Mouse (Mus musculus) hindbrain, embryonic 14.5 days (tissue): ENCODE results near the gene Tmsb10. TPM values are rescaled to one million over a fixed set of nuclear protein-coding genes. Genes with fewer than 3 reads are reported as not detected.

Experiments
- ATAC-seq: fragments of 200-750 bp; cut with Nextera tagmentation; 2 replicates; pipeline ENCODE4 v1.8.0; 2017; ENCODE audit warnings: moderate number of reproducible peaks, mild to moderate bottlenecking, moderate TSS enrichment, moderate library complexity; ENCODE audit not compliant: low FRiP score
- DNase-seq: peaks from one replicate; pipeline ENCODE4 v3.0.0-alpha.2; 2015; ENCODE audit warnings: low spot score
- H3K27ac ChIP-seq: fragments of 300-500 bp; sonication (generic); 2 replicates; pipeline ENCODE4 v1.5.1; 2014; ENCODE audit warnings: mild to moderate bottlenecking, moderate library complexity
- H3K27me3 ChIP-seq: fragments of 300-500 bp; sonication (generic); 2 replicates; pipeline ENCODE4 v1.6.1; 2014; ENCODE audit warnings: mild to moderate bottlenecking, low read length, mixed read lengths; ENCODE audit not compliant: control insufficient read depth, insufficient read depth
- H3K36me3 ChIP-seq: fragments of 300-500 bp; sonication (generic); replicated peaks from 2 replicates; pipeline ENCODE4 v1.6.1; 2014; ENCODE audit not compliant: control insufficient read depth, insufficient read depth
- H3K4me1 ChIP-seq: fragments of 300-500 bp; sonication (generic); replicated peaks from 2 replicates; pipeline ENCODE4 v1.6.1; 2014; ENCODE audit warnings: antibody characterized with exemption, low read length, mixed read lengths; ENCODE audit not compliant: control insufficient read depth, insufficient read depth
- H3K4me2 ChIP-seq: fragments of 300-500 bp; sonication (generic); replicated peaks from 2 replicates; pipeline ENCODE4 v1.6.1; 2014; ENCODE audit warnings: mild to moderate bottlenecking, moderate library complexity
- H3K4me3 ChIP-seq: fragments of 300-500 bp; sonication (generic); replicated peaks from 2 replicates; pipeline ENCODE4 v1.5.1; 2014; ENCODE audit warnings: mild to moderate bottlenecking, low read length
- H3K9ac ChIP-seq: fragments of 300-500 bp; sonication (generic); 2 replicates; pipeline ENCODE4 v1.6.1; 2014
- H3K9me3 ChIP-seq: fragments of 300-500 bp; sonication (generic); 2 replicates; pipeline ENCODE4 v1.6.1; 2016; ENCODE audit warnings: low read length; ENCODE audit not compliant: control insufficient read depth
- WGBS: fragments of 180-500 bp; shearing (Covaris S2); extraction: QIAGEN DNeasy Blood & Tissue Kit; methylation state at CpG from one replicate; pipeline ENCODE4 v1.1.7; 2014; 5-methylcytosine and 5-hydroxymethylcytosine counted together
- polyA plus RNA-seq: library from polyadenylated mRNA; unstranded; fragments of >200 nt; fragmentation: Nextera tagmentation; extraction: Ambion mirVana; gene quantifications from 2 replicates; pipeline ENCODE4 v1.2.1, GENCODE M21; 2014

The Tmsb10 gene
- polyA plus RNA-seq, 1 experiment from 2014 or later, result 5,854 TPM

- H3K4me1 ChIP-seq, result no peaks in the 10 kb centered on the region
- no peak overlapping the region for H3K27ac ChIP-seq
- WGBS, result 79% methylated on average over 6 of the region's 6 CpGs
- no peak overlapping the region for H3K4me2 ChIP-seq
- no peaks in the 10 kb centered on the region for H3K36me3 ChIP-seq
- H3K9ac ChIP-seq, result no peak overlapping the region
- H3K9me3 ChIP-seq, result no peaks in the 10 kb centered on the region
- DNase-seq (no peak), ATAC-seq (no peak)
- no peak overlapping the region for H3K4me3 ChIP-seq
- H3K27me3 ChIP-seq, result no peaks in the 10 kb centered on the region
Observed at GRCm38 (mm10) chr6:72981851-72982250, 23.3 kb upstream of the Tmsb10 start.

DNA sequence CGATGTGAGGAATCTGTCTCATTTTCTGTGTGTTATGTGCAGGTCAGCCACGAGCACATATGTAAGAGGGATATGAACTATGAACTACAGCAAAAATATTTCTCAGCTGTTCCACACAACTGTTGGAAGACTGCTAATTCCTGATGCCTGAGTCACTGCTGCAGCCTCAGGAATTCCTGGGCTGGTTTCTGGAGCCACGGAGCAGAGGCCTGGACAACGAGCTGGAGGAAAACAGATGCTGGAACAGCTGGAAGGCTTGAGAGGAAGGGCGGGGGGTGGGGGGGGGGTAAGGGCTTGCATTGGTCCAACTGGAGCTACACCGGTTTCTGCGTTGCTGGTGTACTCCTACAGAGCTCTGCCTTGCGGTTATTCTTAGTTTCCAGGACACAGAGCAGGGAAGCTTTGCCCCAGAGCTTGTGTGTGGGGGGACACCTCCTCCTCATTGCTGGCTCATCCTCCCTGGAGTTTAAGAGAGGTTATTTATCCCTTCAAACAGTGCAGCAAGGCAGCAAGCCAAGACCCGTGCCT lies 22.6 kb upstream of the Tmsb10 start:
- H3K27me3 ChIP-seq, result no peaks in the 10 kb centered on the region
- no peak overlapping the region for H3K27ac ChIP-seq
- no peaks in the 10 kb centered on the region for H3K4me1 ChIP-seq
- no peak overlapping the region for H3K4me2 ChIP-seq
- H3K4me3 ChIP-seq, result no peak overlapping the region
- DNase-seq, result peak; percentile 26
- no peaks in the 10 kb centered on the region for H3K9me3 ChIP-seq
- ATAC-seq, result no peak
- no peak overlapping the region for H3K9ac ChIP-seq
- no peaks in the 10 kb centered on the region for H3K36me3 ChIP-seq
- WGBS, result 44% methylated on average over 9 of the region's 9 CpGs

- Histone ChIP-seq H3K27me3 (no peaks in the 10 kb centered on the region), H3K36me3 (no peaks in the 10 kb centered on the region), H3K4me3 (no peak overlapping the region), H3K27ac (no peak overlapping the region), H3K4me2 (no peak overlapping the region), H3K9ac (no peak overlapping the region), H3K9me3 (no peaks in the 10 kb centered on the region), H3K4me1 (no peaks in the 10 kb centered on the region)
- DNase-seq (no peak), ATAC-seq (no peak)
- WGBS, result 80% methylated on average over 2 of the region's 2 CpGs
Observed at GRCm38 (mm10) chr6:72976866-72977265, 18.3 kb upstream of the Tmsb10 start.

GRCm38 (mm10) chr6:72971074-72971473 lies 12.5 kb upstream of the Tmsb10 start:
- Histone ChIP-seq H3K9ac (no peak overlapping the region), H3K27ac (no peak overlapping the region), H3K4me1 (no peaks in the 10 kb centered on the region), H3K27me3 (no peaks in the 10 kb centered on the region), H3K4me3 (no peak overlapping the region), H3K9me3 (no peaks in the 10 kb centered on the region), H3K4me2 (no peak overlapping the region), H3K36me3 (no peaks in the 10 kb centered on the region)
- no peak for ATAC-seq
- WGBS, result 66% methylated on average over 3 of the region's 3 CpGs
- no peak for DNase-seq

GRCm38 (mm10) chr6:72969787-72970186 lies 11.2 kb upstream of the Tmsb10 start:
- no peaks in the 10 kb centered on the region for H3K27me3 ChIP-seq
- no peak for DNase-seq
- no peaks in the 10 kb centered on the region for H3K36me3 ChIP-seq
- H3K9ac ChIP-seq, result no peak overlapping the region
- no peak overlapping the region for H3K27ac ChIP-seq
- H3K9me3 ChIP-seq, result no peaks in the 10 kb centered on the region
- no peaks in the 10 kb centered on the region for H3K4me1 ChIP-seq
- no peak overlapping the region for H3K4me3 ChIP-seq
- ATAC-seq, result no peak
- WGBS, result 59% methylated on average over 3 of the region's 3 CpGs
- no peak overlapping the region for H3K4me2 ChIP-seq

GRCm38 (mm10) chr6:72965199-72965598 lies 6.7 kb upstream of the Tmsb10 start:
- Histone ChIP-seq H3K36me3 (no peaks in the 10 kb centered on the region), H3K27me3 (no peaks in the 10 kb centered on the region), H3K9ac (no peak overlapping the region), H3K9me3 (no peaks in the 10 kb centered on the region), H3K4me2 (no peak overlapping the region), H3K27ac (no peak overlapping the region), H3K4me1 (no peaks in the 10 kb centered on the region), H3K4me3 (no peak overlapping the region)
- no peak for ATAC-seq
- DNase-seq, result no peak
- WGBS, result 82% methylated on average over 6 of the region's 6 CpGs

DNA sequence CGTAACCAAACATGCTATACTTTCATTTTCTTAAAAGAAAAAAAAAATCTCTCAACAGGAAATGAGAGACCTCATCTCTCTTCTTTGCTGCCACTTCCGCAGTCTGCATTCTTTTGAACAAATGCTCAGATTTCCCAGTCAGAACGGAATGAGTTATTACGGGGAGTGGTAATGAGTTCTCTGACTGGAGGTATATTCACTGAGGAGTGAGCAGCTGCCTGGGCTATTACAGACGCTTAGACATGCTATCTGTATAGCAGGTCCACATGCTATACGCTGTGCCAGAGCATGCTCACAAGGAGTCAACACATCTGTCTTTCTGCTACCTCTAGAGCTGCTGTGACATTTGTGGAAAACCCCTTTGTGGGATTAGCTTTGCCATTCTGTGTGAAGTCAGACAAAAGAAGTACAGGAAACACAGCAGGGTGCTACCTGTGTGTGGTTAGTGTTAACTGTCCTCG lies 3.8 kb upstream of the Tmsb10 start:
- H3K27me3 ChIP-seq, result no peaks in the 10 kb centered on the region
- no peaks in the 10 kb centered on the region for H3K4me1 ChIP-seq
- ATAC-seq, result no peak
- H3K4me3 ChIP-seq, result no peak overlapping the region
- no peak overlapping the region for H3K4me2 ChIP-seq
- H3K36me3 ChIP-seq, result no peaks in the 10 kb centered on the region
- DNase-seq, result no peak
- WGBS, result 59% methylated on average over 7 of the region's 7 CpGs
- H3K9me3 ChIP-seq, result no peaks in the 10 kb centered on the region
- H3K9ac ChIP-seq, result no peak overlapping the region
- peak overlapping the region; percentile 41 for H3K27ac ChIP-seq

DNA sequence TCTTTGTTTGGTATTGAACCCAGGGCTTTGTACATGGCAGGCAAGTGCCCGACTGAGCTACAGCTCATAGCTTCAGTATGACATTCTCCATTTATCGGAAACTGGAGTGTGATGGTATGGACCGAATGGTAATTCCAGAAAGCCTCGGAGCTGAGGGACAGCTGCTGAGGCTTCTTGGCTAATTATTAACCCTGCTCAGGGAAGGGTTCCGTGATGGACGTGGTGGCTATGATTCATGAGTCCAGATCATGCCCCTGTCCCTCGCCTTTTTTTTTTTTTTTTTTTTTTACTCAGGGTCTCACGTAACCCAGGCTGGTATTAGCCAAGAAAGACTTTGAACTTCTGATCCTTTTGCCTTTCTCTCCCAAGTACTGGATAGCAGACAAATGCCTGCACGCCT lies 3.1 kb upstream of the Tmsb10 start:
- Histone ChIP-seq H3K4me3 (no peak overlapping the region), H3K4me2 (no peak overlapping the region), H3K9ac (no peak overlapping the region), H3K4me1 (no peaks in the 10 kb centered on the region), H3K36me3 (no peaks in the 10 kb centered on the region), H3K27me3 (no peaks in the 10 kb centered on the region), H3K27ac (no peak overlapping the region), H3K9me3 (no peaks in the 10 kb centered on the region)
- WGBS, result 72% methylated on average over 9 of the region's 9 CpGs
- DNase-seq (no peak), ATAC-seq (no peak)

DNA sequence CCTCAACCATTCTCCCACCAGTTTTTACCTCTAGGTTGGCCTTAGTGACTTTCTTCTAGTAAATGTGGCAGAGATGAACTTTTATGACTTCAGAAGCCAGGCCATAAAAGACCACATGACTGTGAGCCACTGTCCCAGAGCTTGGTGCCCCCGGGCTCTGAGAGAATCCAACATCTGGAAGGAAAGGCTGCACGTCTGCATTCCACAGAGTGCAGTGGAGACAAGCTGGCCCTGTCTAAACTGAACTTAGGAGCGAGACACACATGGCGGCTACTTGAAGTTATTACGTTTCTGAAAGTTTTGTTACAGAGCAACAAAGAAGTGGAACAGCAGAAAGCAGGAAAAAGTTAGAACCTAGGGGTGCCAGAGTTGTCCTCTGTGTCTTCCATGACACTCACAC lies 2.1 kb upstream of the Tmsb10 start:
- no peaks in the 10 kb centered on the region for H3K36me3 ChIP-seq
- H3K27me3 ChIP-seq, result no peaks in the 10 kb centered on the region
- no peak for ATAC-seq
- H3K4me3 ChIP-seq, result no peak overlapping the region
- no peak overlapping the region for H3K4me2 ChIP-seq
- WGBS, result 88% methylated on average over 5 of the region's 5 CpGs
- H3K27ac ChIP-seq, result no peak overlapping the region
- no peak overlapping the region for H3K9ac ChIP-seq
- no peak for DNase-seq
- peaks cover 7% of the 10 kb centered on the region for H3K4me1 ChIP-seq
- no peaks in the 10 kb centered on the region for H3K9me3 ChIP-seq

DNA sequence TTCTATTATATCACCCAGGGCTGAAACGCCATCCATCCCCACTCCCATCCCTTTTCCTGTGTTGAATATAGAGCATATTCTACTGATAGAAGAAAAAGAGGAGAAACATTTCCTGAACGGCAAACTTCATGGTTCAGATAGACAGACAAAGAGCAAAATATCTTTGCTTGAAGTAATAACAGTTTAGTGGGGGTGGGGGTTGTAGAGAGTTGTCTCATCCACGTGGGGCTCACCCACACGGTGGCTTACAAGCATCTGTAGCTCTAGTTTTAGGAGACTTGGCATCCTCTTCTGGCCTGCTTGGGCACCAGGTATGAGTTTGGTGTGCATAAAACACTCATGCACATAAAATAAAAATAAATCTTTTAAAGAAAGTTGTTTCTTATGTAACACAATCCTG lies 627 bp upstream of the Tmsb10 start:
- Histone ChIP-seq H3K4me3 (peak overlapping the region; percentile 91), H3K36me3 (no peaks in the 10 kb centered on the region), H3K9me3 (no peaks in the 10 kb centered on the region), H3K27me3 (no peaks in the 10 kb centered on the region), H3K9ac (peak overlapping the region; percentile 100), H3K4me1 (peaks cover 18% of the 10 kb centered on the region), H3K4me2 (peak overlapping the region; percentile 80), H3K27ac (peak overlapping the region; percentile 98)
- ATAC-seq, result no peak
- no peak for DNase-seq
- 30% methylated on average over 4 of the region's 4 CpGs for WGBS
